Mouse (Mus musculus) lung, adult 2 months (tissue): ENCODE measurements at regions not wholly inside any gene's neighbourhood (a gene's known extent, or its start where the extent isn't known, plus 50 kb on each side); places are given as distances from the start of the nearest gene placed in this dataset.

Experiments used
- CTCF ChIP-seq: fragments of 200-500 bp; IDR thresholded peaks from 2 replicates; pipeline ENCODE4 v1.5.1; 2011; ENCODE audit warnings: mild to moderate bottlenecking, low read length, control low read depth; ENCODE audit not compliant: insufficient read depth
- POLR2A ChIP-seq: fragments of 200-500 bp; IDR thresholded peaks from 2 replicates; pipeline ENCODE4 v1.6.1; 2011; ENCODE audit warnings: low read depth, mild to moderate bottlenecking, control low read depth, low read length, borderline replicate concordance; ENCODE audit errors: extremely low read depth

DNA sequence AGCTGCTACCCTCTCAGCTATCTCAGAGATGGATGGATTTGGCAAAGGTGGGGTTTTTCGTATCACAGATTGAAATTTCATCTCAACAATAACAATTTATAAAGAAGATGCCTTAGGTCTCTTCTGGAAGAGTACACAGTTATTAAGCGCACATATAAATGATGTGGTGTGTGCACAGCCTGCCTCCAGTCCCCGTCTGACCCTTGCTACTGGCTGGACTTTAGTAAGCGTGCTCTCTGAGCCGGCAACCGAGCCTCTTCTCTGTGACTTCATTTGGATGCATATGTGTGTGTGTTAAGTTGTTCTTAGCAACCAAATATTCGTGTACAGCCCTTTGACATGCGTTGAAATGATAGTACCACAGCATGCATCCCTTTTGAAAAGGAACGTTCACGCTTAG lies 145.5 kb upstream of the Kctd3 start:
- TF ChIP-seq CTCF (no peak), POLR2A (no peak)
